Mouse (Mus musculus) embryonic fibroblast, embryonic 13.5 days (primary cell): ENCODE results near the gene Glrx. TPM values are rescaled to one million over a fixed set of nuclear protein-coding genes. Genes with fewer than 3 reads are reported as not detected.

Experiments used
- H3K27ac ChIP-seq: 2 replicates; pipeline ENCODE4 v1.5.1; 2012; ENCODE audit warnings: low read length, control low read depth, inconsistent platforms; ENCODE audit not compliant: insufficient read depth
- H3K4me1 ChIP-seq: 2 replicates; pipeline ENCODE4 v1.6.1; 2011; ENCODE audit warnings: low read length; ENCODE audit not compliant: control insufficient read depth, insufficient read depth
- H3K4me3 ChIP-seq: 2 replicates; pipeline ENCODE4 v1.5.1; 2011; ENCODE audit warnings: mild to moderate bottlenecking, control low read depth, low read length; ENCODE audit not compliant: insufficient read depth
- CTCF ChIP-seq: IDR thresholded peaks from 2 replicates; pipeline ENCODE4 v1.5.1; 2011; ENCODE audit warnings: mild to moderate bottlenecking, control low read depth, low read length, moderate library complexity, borderline replicate concordance; ENCODE audit not compliant: insufficient read depth
- POLR2A ChIP-seq: IDR thresholded peaks from 2 replicates; pipeline ENCODE4 v1.6.1; 2011; ENCODE audit warnings: low read depth, mild to moderate bottlenecking, control low read depth, low read length, moderate library complexity
- polyA plus RNA-seq: library from polyadenylated mRNA; stranded (reverse); fragments of >200 nt; gene quantifications from 2 replicates; pipeline ENCODE4 v1.2.4, GENCODE M21; 2011; ENCODE audit warnings: low read depth; ENCODE audit not compliant: missing spikeins, insufficient read length

Gene Glrx
- polyA plus RNA-seq, 1 experiment, result 31.1 TPM

- Histone ChIP-seq H3K4me1 (no peaks in the 10 kb centered on the region; the same call in 1 of the 2 replicates), H3K4me3 (no peak overlapping the region), H3K27ac (no peak overlapping the region)
- TF ChIP-seq POLR2A (no peak), CTCF (no peak)
Observed at GRCm38 (mm10) chr13:75832697-75833096, 7.0 kb upstream of the Glrx start.

GRCm38 (mm10) chr13:75833499-75833898 lies 6.2 kb upstream of the Glrx start:
- no peak for TF ChIP-seq CTCF
- no peak overlapping the region for H3K4me3 ChIP-seq
- H3K4me1 ChIP-seq, result no peaks in the 10 kb centered on the region; the same call in 1 of the 2 replicates

DNA sequence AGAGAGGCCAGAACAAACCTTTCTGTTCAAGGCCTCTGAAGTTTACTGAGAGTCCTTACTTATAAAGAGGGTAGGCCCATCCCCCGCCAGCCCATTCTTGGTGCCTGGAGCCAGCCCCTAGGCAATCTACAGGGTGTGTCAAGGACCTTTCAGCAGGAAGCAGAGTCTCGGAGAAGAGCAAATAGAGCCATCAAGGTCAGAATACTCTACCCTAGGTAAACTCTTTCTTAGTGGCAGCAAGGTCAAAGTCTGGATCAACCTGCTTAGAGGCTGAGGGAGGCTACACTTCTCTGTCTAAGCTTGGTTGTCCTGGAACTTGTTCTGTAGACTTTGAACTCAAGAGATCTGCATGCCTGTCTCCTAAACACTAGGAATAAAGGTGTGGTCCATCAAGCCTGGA lies 4.2 kb upstream of the Glrx start:
- no peak for TF ChIP-seq POLR2A
- TF ChIP-seq CTCF, result no peak
- Histone ChIP-seq H3K4me1 (no peaks in the 10 kb centered on the region; the same call in 1 of the 2 replicates), H3K27ac (no peak overlapping the region), H3K4me3 (no peak overlapping the region)

More at GRCm38 (mm10) chr13:75833499-75833898, 6.2 kb upstream of the Glrx start:
- no peak overlapping the region for H3K27ac ChIP-seq

DNA sequence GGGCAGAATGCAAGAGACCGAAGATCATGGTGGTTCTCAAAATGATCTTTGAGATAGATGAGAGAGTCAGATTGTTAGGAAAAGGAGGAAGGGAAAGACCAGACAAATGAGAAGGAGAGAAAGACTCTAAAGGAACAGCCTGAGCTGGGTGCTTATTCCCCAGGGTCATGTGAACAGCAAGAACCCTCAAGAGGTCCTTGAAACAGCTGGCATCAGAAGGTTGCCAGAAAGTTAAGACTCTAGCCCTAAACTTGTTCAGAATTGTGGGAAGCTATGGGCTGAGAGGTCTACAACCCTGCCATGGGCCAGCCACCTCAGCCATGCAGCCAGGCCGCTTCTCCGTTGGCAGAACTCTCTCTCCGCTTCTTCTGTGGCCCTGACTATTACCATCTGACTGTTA lies 1.2 kb upstream of the Glrx start:
- H3K4me1 ChIP-seq, result no peaks in the 10 kb centered on the region
- TF ChIP-seq POLR2A (no peak), CTCF (no peak)
- no peak overlapping the region for H3K27ac ChIP-seq
- H3K4me3 ChIP-seq, result no peak overlapping the region

DNA sequence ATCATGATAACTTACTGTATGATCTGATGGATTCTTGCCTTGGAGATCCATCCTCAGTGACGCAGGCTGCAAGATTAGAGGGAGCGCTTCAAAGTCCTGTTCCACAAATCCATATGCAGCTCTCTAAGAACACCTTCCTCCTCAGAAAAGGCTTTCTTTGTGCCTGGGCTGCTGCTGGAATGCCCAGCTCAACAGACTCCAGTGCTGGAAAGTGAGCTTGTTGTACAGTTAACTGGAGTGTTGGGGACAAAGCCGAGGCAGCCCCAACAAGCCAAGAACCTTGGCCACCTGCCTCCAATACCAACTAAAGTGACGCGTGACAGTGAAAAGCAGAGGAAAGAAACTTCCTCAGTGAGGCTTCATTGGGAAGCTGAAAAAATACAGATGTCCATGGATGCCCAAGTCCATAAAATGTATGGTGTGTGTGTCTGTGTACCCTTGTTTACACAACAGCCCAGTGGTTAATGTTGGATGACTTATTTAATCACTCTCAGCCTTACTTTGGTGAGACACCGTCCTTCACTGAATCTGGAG lies 1.2 kb downstream of the Glrx start:
- Histone ChIP-seq H3K27ac (no peak overlapping the region), H3K4me1 (no peaks in the 10 kb centered on the region), H3K4me3 (peak overlapping the region; percentile 81)
- no peak for TF ChIP-seq CTCF
- TF ChIP-seq POLR2A, result no peak

GRCm38 (mm10) chr13:75841950-75842349 lies 2.3 kb downstream of the Glrx start:
- no peak for TF ChIP-seq POLR2A
- TF ChIP-seq CTCF, result no peak
- no peaks in the 10 kb centered on the region for H3K4me1 ChIP-seq
- no peak overlapping the region for H3K27ac ChIP-seq
- no peak overlapping the region for H3K4me3 ChIP-seq

GRCm38 (mm10) chr13:75843331-75843730 lies 3.7 kb downstream of the Glrx start:
- H3K4me1 ChIP-seq, result no peaks in the 10 kb centered on the region
- no peak for TF ChIP-seq POLR2A
- TF ChIP-seq CTCF, result no peak
- no peak overlapping the region for H3K4me3 ChIP-seq
- no peak overlapping the region for H3K27ac ChIP-seq

DNA sequence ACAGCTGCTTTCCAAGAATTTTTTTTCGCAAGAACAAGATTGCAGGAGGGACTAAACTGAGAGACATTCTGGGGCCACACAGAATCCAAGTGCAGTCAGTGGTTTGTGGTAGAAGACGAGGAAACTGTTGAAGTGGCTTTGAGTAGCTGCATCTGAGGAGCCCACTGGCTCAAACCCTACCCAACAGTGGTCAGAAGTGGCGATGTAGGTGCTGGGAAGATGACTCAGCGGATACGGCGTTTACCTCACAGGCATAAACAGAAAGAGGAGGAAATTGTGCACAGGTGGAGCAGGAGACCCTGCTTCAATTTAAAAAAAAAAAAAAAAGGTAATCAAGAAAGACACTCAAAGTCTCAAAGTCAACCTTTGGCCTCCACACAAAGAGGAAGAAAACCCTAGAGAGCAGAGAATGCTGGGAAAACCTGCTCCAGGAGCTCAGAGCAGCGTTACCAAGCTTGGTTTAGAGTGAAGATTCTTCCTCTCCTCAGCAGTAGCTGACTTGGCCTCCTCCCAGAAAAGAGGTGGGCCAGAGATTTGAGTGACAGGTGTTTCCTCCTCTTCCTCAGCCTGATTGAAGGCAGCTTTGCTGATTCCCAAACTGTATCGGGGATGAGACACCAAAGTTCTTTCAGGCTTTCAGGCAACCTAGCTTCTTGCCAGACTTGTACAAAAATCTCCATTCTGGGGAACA lies 4.5 kb downstream of the Glrx start:
- no peak overlapping the region for H3K27ac ChIP-seq
- TF ChIP-seq POLR2A, result no peak
- no peak for TF ChIP-seq CTCF
- no peaks in the 10 kb centered on the region for H3K4me1 ChIP-seq
- H3K4me3 ChIP-seq, result no peak overlapping the region

DNA sequence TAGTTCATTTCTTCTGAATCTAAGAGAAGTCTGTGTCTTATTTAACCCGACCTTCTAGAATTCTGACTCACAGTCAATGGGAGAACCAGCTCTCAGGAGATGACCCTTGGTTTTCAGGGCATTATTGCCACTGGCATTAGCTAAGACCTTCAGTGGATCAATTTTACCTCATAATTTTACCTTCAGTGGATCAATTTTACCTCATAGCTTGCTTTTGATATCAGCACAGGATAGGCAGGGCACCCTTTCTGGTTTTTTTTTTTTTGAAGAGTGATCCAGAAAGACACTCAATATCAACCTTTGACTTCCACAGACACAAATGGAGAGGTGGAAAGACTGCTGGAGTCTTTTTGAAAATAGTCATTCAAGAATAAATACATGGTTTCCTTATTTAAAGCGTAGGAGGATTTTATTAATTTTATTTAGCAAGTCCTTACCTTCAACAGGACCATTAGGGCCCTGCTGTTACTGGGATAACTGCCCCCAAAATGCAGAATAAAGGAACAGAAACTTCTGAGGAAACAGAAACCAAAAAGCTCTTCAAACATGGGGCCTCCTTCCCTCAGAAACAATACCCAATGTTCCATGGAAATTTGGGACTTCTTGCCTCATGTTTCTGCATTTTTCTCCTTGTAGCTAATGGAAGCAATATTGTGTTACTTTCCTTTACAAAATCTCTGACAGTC lies 5.3 kb downstream of the Glrx start:
- Histone ChIP-seq H3K27ac (no peak overlapping the region), H3K4me3 (no peak overlapping the region), H3K4me1 (no peaks in the 10 kb centered on the region)
- TF ChIP-seq CTCF (no peak), POLR2A (no peak)

- H3K4me3 ChIP-seq, result no peak overlapping the region
Observed at GRCm38 (mm10) chr13:75845519-75846166, 6.0 kb downstream of the Glrx start.

More at GRCm38 (mm10) chr13:75845519-75846166, 6.0 kb downstream of the Glrx start:
- Histone ChIP-seq H3K27ac (no peak overlapping the region), H3K4me1 (no peaks in the 10 kb centered on the region)
- no peak for TF ChIP-seq CTCF
- no peak for TF ChIP-seq POLR2A
